Mouse (Mus musculus) ES-E14 (cell line): Measurements from ENCODE around the gene Parm1. TPM values are rescaled to one million over a fixed set of nuclear protein-coding genes. Genes with fewer than 3 reads are reported as not detected.

Experiments used
- DNase-seq: peaks from one replicate; pipeline ENCODE4 v3.0.0-alpha.2; 2013; ENCODE audit warnings: low read depth, low spot score
- H3K27ac ChIP-seq: 2 replicates; pipeline ENCODE4 v1.5.1; 2012; ENCODE audit warnings: low read depth, mild to moderate bottlenecking, low read length, moderate library complexity, mixed read lengths; ENCODE audit not compliant: poor library complexity, insufficient read depth, severe bottlenecking
- H3K36me3 ChIP-seq: 2 replicates; pipeline ENCODE4 v1.6.1; 2012; ENCODE audit warnings: mild to moderate bottlenecking, low read length, moderate library complexity, mixed read lengths; ENCODE audit not compliant: control insufficient read depth, poor library complexity, insufficient read depth, severe bottlenecking
- H3K4me1 ChIP-seq, 2 experiments: fragments of 150-350 bp in 1 of 2; sonication (generic) in 1 of 2; 2 replicates each; pipeline ENCODE4 v1.6.1; 2012; ENCODE audit warnings: low read length in 2 of 2, mild to moderate bottlenecking in 1 of 2, mixed read lengths in 1 of 2; ENCODE audit not compliant: control insufficient read depth in 2 of 2, insufficient read depth in 2 of 2, poor library complexity in 1 of 2
- H3K4me3 ChIP-seq, 2 experiments: fragments of 150-350 bp in 1 of 2; sonication (generic) in 1 of 2; 2 replicates each; pipeline ENCODE4 v1.5.1; 2012; ENCODE audit warnings: low read length in 2 of 2, low read depth in 1 of 2, mild to moderate bottlenecking in 1 of 2, mixed read lengths in 1 of 2; ENCODE audit not compliant: insufficient read depth in 1 of 2, poor library complexity in 1 of 2, severe bottlenecking in 1 of 2
- H3K9ac ChIP-seq: 2 replicates; pipeline ENCODE4 v1.6.1; 2012; ENCODE audit warnings: low read depth, mild to moderate bottlenecking, low read length, mixed read lengths; ENCODE audit not compliant: poor library complexity, insufficient read depth, severe bottlenecking
- H3K9me3 ChIP-seq: fragments of 150-350 bp; sonication (generic); 2 replicates; pipeline ENCODE4 v1.6.1; 2012; ENCODE audit warnings: low read depth, mild to moderate bottlenecking, low read length; ENCODE audit not compliant: control insufficient read depth, insufficient read depth
- CHD2 ChIP-seq: IDR thresholded peaks from 2 replicates; pipeline ENCODE4 v1.6.1; 2014; ENCODE audit warnings: mild to moderate bottlenecking, low read depth, low read length, inconsistent platforms
- HCFC1 ChIP-seq: IDR thresholded peaks from 2 replicates; pipeline ENCODE4 v1.6.1; 2012; ENCODE audit warnings: low read length, inconsistent platforms, borderline replicate concordance; ENCODE audit not compliant: insufficient read depth
- MAFK ChIP-seq: IDR thresholded peaks from 2 replicates; pipeline ENCODE4 v1.6.1; 2014; ENCODE audit warnings: mild to moderate bottlenecking, low read depth, low read length, inconsistent platforms; ENCODE audit not compliant: insufficient read depth
- ZC3H11A ChIP-seq: IDR thresholded peaks from 2 replicates; pipeline ENCODE4 v1.6.1; 2012; ENCODE audit warnings: low read depth, mild to moderate bottlenecking, inconsistent platforms, low read length, borderline replicate concordance
- ZNF384 ChIP-seq: IDR thresholded peaks from 2 replicates; pipeline ENCODE4 v1.6.1; 2012; ENCODE audit warnings: low read depth, low read length, inconsistent platforms
- in situ Hi-C, 2 experiments: fragments of 600-800 bp; cut with MboI; formaldehyde crosslinking; loops; one replicate each; pipeline ENCODE4 v1.15.1; 2025; ENCODE audit warnings: low sequenced_read_pairs in 2 of 2, inconsistent platforms in 1 of 2; ENCODE audit not compliant: unreplicated experiment in 2 of 2
- total RNA-seq: library from RNA; depleted of rRNA; stranded (reverse); fragments of 300-350 nt; gene quantifications from 2 replicates; pipeline ENCODE4 v1.2.3, GENCODE M21; 2012

The Parm1 gene
- total RNA-seq, 1 experiment: 7.3 TPM

DNA sequence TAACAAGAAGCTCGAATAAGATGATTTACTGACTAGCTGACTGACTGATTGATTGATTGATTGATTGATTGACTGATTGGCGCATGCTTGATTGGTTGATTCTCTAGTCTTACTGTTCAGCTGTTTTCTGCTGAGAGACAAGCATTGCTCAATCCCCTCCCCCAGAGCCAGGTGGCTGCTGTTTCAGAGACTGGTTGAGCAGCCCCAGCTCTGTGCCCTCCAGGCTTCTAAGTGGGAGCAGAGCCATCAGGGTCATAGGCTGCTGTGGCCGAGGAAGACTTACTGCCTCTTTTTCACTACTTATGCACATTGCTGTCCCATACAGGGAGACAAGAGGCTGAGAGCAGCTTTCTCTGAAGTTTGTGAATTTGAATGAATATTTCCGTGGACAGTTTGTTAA is 2.1 kb downstream of the Parm1 start:
- Histone ChIP-seq H3K9ac (no peak overlapping the region), H3K4me3 (no peak overlapping the region), H3K9me3 (no peaks in the 10 kb centered on the region), H3K27ac (no peak overlapping the region), H3K4me1 (no peaks in the 10 kb centered on the region), H3K36me3 (no peaks in the 10 kb centered on the region)
- no peak for DNase-seq
- in situ Hi-C loops: no loop called here
- TF ChIP-seq CHD2: no peak
- no peak for TF ChIP-seq HCFC1
- no peak for TF ChIP-seq ZNF384
- no peak for TF ChIP-seq ZC3H11A
- TF ChIP-seq MAFK: no peak

DNA sequence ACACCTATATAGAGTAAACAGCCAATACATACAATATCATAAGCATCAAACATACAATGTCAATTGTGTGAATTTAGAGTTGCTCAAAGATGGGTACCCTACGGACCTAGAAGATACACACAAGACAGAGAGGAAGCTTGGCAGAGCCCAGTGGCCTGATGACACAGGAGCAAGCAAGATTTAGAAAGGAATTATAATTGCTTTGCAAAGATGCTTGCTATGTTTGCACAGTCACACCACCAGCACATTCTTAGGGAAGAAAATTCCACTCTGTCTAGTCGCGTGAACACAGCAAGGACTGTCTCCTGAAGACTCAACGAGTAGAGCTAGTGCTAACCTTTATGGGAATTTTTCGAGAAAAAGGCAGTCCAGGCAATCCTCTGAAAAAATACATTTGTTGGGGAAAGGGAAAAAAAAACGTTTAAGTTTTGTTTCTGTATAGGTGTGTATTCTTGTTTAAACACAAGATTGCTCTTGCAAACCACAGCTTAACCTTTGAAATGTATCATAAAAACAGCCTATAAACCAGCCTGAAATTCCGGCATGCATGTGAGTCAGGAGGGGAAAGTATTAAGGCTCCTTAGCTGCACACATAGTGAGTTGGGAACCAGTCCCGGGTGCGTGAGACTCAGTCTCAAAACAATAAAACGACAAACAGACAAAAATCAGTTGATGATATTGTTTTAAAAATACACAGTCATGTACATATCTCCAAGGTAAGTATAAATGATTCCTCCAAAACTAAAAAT is 15.5 kb downstream of the Parm1 start:
- Histone ChIP-seq H3K4me1 (no peaks in the 10 kb centered on the region), H3K9ac (no peak overlapping the region), H3K9me3 (no peaks in the 10 kb centered on the region), H3K36me3 (no peaks in the 10 kb centered on the region), H3K4me3 (no peak overlapping the region), H3K27ac (no peak overlapping the region)
- in situ Hi-C loops: no loop called here
- no peak for TF ChIP-seq MAFK
- no peak for TF ChIP-seq CHD2
- no peak for TF ChIP-seq ZNF384
- no peak for TF ChIP-seq HCFC1
- no peak for TF ChIP-seq ZC3H11A
- DNase-seq: no peak

DNA sequence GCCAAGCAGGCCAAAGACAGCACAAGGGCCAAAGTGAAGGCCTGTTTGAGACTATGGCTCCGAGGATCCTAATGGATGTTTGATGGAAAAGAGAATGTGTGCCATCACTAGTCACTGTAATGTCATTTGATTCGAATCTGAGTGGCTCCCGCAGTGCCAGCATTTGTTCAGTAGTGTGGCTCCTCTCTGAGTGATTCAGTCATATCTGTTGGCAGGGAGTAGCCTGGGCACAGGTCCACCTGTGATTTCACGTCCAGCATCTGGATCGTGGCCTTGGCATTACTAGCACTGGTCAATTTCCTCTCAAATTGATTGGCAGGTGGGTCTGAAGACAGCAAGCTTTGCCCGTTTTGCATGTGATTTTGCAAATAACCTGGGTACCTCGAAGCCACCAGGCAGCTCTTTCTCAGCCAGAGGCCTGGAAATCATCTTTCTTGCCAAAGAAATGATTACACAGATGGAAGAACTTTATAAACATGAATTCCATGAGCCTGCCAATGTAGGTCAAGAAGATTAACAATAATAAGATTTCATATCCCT is 41.7 kb downstream of the Parm1 start:
- no peak for DNase-seq
- H3K27ac ChIP-seq: no peak overlapping the region
- no peak overlapping the region for H3K9ac ChIP-seq
- no peaks in the 10 kb centered on the region for H3K9me3 ChIP-seq
- H3K4me3 ChIP-seq: no peak overlapping the region
- no peaks in the 10 kb centered on the region for H3K36me3 ChIP-seq
- TF ChIP-seq MAFK (no peak), ZNF384 (no peak), ZC3H11A (no peak), CHD2 (no peak), HCFC1 (no peak)
- H3K4me1 ChIP-seq: no peaks in the 10 kb centered on the region
- in situ Hi-C loops: no loop called here

DNA sequence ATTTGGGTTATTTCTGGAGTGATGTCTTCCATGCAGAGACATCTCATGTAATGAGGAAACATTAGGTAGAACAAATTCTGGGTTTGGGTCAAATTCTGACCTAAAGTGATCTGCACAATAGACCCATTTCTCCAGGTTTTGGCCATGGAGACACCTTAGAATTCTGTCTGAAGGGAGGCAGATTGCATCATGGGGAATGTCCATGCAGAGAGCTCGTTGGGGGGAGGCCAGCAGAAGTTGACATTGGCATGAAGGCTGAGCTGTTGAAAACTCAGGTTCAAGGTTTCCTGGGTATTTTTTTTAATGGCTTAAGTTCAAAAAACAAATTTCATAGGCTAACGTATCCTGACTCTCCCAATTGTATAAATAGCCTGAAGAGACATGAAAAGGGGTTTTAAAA is 42.3 kb downstream of the Parm1 start:
- Histone ChIP-seq H3K27ac (no peak overlapping the region), H3K4me1 (no peaks in the 10 kb centered on the region), H3K9ac (no peak overlapping the region), H3K9me3 (no peaks in the 10 kb centered on the region), H3K36me3 (no peaks in the 10 kb centered on the region), H3K4me3 (no peak overlapping the region)
- in situ Hi-C loops: no loop called here
- TF ChIP-seq ZNF384: no peak
- DNase-seq: no peak

DNA sequence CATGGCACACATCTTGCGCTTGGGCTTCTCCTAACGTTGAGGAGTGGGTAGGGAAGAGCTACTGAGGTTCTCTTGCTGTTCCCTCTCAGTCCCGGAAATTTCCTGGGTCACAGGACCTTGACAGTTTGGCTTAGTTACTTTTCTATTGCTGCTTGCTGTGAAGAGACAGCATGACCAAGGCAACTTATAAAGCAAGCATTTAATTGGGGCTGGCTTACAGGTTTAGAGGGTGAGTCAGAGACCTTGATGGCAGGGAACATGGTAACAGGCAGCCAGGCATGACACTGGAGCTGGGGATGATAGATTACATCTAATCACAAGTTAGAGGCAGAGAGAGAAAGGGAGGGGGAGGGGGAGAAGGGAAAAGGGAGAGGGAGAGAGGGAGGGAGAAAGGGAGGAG is 44.0 kb downstream of the Parm1 start:
- no peaks in the 10 kb centered on the region for H3K36me3 ChIP-seq
- no peak overlapping the region for H3K9ac ChIP-seq
- H3K4me3 ChIP-seq: no peak overlapping the region
- in situ Hi-C loops: no loop called here
- TF ChIP-seq CHD2: no peak
- no peaks in the 10 kb centered on the region for H3K4me1 ChIP-seq
- DNase-seq: no peak
- H3K27ac ChIP-seq: no peak overlapping the region
- no peaks in the 10 kb centered on the region for H3K9me3 ChIP-seq
